8 mouse cellular contexts compared by ENCODE assay signal in the genomic region with DNA sequence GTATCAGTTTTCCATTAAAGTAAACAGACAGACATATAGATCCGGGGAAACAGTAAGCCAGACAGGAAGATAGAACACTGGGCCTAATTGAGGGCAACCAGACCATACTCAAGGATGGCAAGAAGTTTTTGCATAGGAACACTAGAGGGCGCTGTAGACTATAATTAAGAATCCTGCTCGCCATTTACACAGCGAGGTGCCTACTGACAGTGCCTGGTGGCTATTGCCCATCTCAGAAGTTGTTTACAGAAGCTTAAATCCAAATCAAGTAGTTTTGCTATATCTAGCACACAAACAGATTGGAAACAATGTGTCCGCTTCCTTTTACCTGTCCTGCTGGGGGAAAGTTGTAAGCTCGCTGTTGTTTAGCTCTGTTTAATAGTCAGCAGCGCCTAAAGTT. TPM values are rescaled to one million over a fixed set of nuclear protein-coding genes. Genes with fewer than 3 reads are reported as not detected.
A peak's percentile ranks its signal among the peaks of the same experiment; 100 is the strongest.
DNase-seq lines count a peak whose midpoint lies in the region; ATAC-seq and TF ChIP-seq lines count a peak whose summit lies in the region.

No protein-coding gene starts in this region.

- no peaks in the 10 kb centered on the region for H3K27me3 ChIP-seq in intestine, postnatal 0 days (replicated peaks; ENCODE audit: control insufficient read depth, insufficient read depth, low read length)
- no peaks in the 10 kb centered on the region for H3K27me3 ChIP-seq in lung, postnatal 0 days (replicated peaks; ENCODE audit: insufficient read depth, low read length)
- no peaks in the 10 kb centered on the region for H3K27me3 ChIP-seq in splenic B cell, adult 2 months (ENCODE audit: control insufficient read depth, insufficient read depth, low read length, poor library complexity, severe bottlenecking)

- H3K4me2 ChIP-seq in intestine, postnatal 0 days (replicated peaks; ENCODE audit: low read depth) = no peak overlapping the region
- no peak overlapping the region for H3K4me2 ChIP-seq in lung, postnatal 0 days (replicated peaks; ENCODE audit: low read depth, low read length)

- no peaks in the 10 kb centered on the region for H3K9me3 ChIP-seq in intestine, postnatal 0 days (ENCODE audit: control insufficient read depth)
- no peaks in the 10 kb centered on the region for H3K9me3 ChIP-seq in lung, postnatal 0 days (ENCODE audit: low read length)

- TF ChIP-seq CTCF in intestine, postnatal 0 days (IDR thresholded peaks at IDR 0.05; ENCODE audit: low read depth) = peak; percentile 82
- TF ChIP-seq CTCF in lung, postnatal 0 days (IDR thresholded peaks at IDR 0.05) = peak; percentile 84

- DNase-seq in adrenal gland, postnatal 14 days = peak; percentile 44
- DNase-seq in adrenal gland, postnatal 25 days = no peak
- peak; percentile 79 for DNase-seq in 416B (ENCODE audit: low read depth)
- DNase-seq in c-Kit-negative CD71-positive TER-119-positive erythroid progenitor cells, embryonic 14.5 days (ENCODE audit: low read depth, low spot score) = peak; percentile 40
- peak; percentile 86 for DNase-seq in lung, postnatal 0 days (ENCODE audit: low spot score)
- peak; percentile 42 for DNase-seq in splenic B cell, adult 2 months (ENCODE audit: low read depth, low spot score)

- no peak overlapping the region for H3K4me3 ChIP-seq in intestine, postnatal 0 days (ENCODE audit: low read depth, low read length)
- H3K4me3 ChIP-seq in lung, postnatal 0 days (ENCODE audit: low read depth, low read length) = no peak overlapping the region

- ATAC-seq in erythroblast, adult 5-6 weeks (replicated peaks; ENCODE audit: low FRiP score, poor library complexity, severe bottlenecking) = peak; percentile 78
- ATAC-seq in intestine, postnatal 0 days = no peak
- ATAC-seq in lung, postnatal 0 days = peak; percentile 67

- no peaks in the 10 kb centered on the region for H3K4me1 ChIP-seq in intestine, postnatal 0 days (replicated peaks; ENCODE audit: control insufficient read depth, insufficient read depth, low read length)
- H3K4me1 ChIP-seq in lung, postnatal 0 days (ENCODE audit: insufficient read depth, low read depth, low read length) = no peaks in the 10 kb centered on the region

- no peak for TF ChIP-seq EP300 in lung, postnatal 0 days (IDR thresholded peaks at IDR 0.05)

- no peaks in the 10 kb centered on the region for H3K36me3 ChIP-seq in intestine, postnatal 0 days (ENCODE audit: control insufficient read depth, insufficient read depth)
- H3K36me3 ChIP-seq in lung, postnatal 0 days (ENCODE audit: insufficient read depth, low read length) = no peaks in the 10 kb centered on the region
- H3K36me3 ChIP-seq in splenic B cell, adult 2 months (ENCODE audit: control insufficient read depth, insufficient read depth, low read length, poor library complexity, severe bottlenecking) = no peaks in the 10 kb centered on the region

- H3K27ac ChIP-seq in intestine, postnatal 0 days (ENCODE audit: low read depth, low read length) = no peak overlapping the region
- no peak overlapping the region for H3K27ac ChIP-seq in lung, postnatal 0 days (ENCODE audit: low read length)

- 35% methylated on average over 7 of the region's 7 CpGs for WGBS in intestine, postnatal 0 days
- 35% methylated on average over 7 of the region's 7 CpGs for WGBS in lung, postnatal 0 days

- H3K9ac ChIP-seq in intestine, postnatal 0 days (ENCODE audit: low read depth, low read length) = no peak overlapping the region
- H3K9ac ChIP-seq in lung, postnatal 0 days (replicated peaks; ENCODE audit: low read depth) = no peak overlapping the region

RNA-seq across cellular contexts. Expression of a gene that starts 29.9 kb away (rescaled TPM):
- 8.9 and 11.7 TPM in 2 replicates for total RNA-seq in adrenal gland, postnatal 14 days (2021)
- 2.8 and 3.9 TPM in 2 replicates for total RNA-seq in adrenal gland, postnatal 25 days (2021)
- total RNA-seq in erythroblast, adult 5-6 weeks (2015; ENCODE audit: low replicate concordance) = 2.5 and 6.7 TPM in 2 replicates
- 3.1 and 4.9 TPM in 2 replicates for total RNA-seq in erythroblast, adult 5-6 weeks (2017; ENCODE audit: low replicate concordance)
- 1.7 and 2.0 TPM in 2 replicates for polyA plus RNA-seq in intestine, postnatal 0 days (2015; fragmentation: Nextera tagmentation; extraction: Ambion mirVana)
- polyA plus RNA-seq in lung, postnatal 0 days (2015; fragmentation: Nextera tagmentation; extraction: Ambion mirVana) = 3.2 and 4.0 TPM in 2 replicates

RNA-seq across cellular contexts. Expression of a gene that starts 46.4 kb away (rescaled TPM):
- 99.4 and 99.5 TPM in 2 replicates for total RNA-seq in adrenal gland, postnatal 14 days (2021)
- 80.0 and 81.6 TPM in 2 replicates for total RNA-seq in adrenal gland, postnatal 25 days (2021)
- 233 and 276 TPM in 2 replicates for total RNA-seq in erythroblast, adult 5-6 weeks (2015; ENCODE audit: low replicate concordance)
- 413 and 451 TPM in 2 replicates for total RNA-seq in erythroblast, adult 5-6 weeks (2017; ENCODE audit: low replicate concordance)
- 115 and 120 TPM in 2 replicates for polyA plus RNA-seq in intestine, postnatal 0 days (2015; fragmentation: Nextera tagmentation; extraction: Ambion mirVana)
- polyA plus RNA-seq in lung, postnatal 0 days (2015; fragmentation: Nextera tagmentation; extraction: Ambion mirVana) = 113 and 126 TPM in 2 replicates
